Mouse (Mus musculus) hindbrain, embryonic 11.5 days (tissue): Measurements from ENCODE around the gene Tnfsf14. TPM values are rescaled to one million over a fixed set of nuclear protein-coding genes. Genes with fewer than 3 reads are reported as not detected.

Experiments
- ATAC-seq: fragments of 200-750 bp; cut with Nextera tagmentation; 2 replicates; pipeline ENCODE4 v1.8.0; 2017; ENCODE audit warnings: mild to moderate bottlenecking, moderate TSS enrichment, moderate library complexity; ENCODE audit not compliant: low FRiP score
- DNase-seq: peaks from one replicate; pipeline ENCODE4 v3.0.0-alpha.2; 2015; ENCODE audit warnings: low spot score
- H3K27ac ChIP-seq: fragments of 300-500 bp; sonication (generic); 2 replicates; pipeline ENCODE4 v1.5.1; 2014; ENCODE audit warnings: mild to moderate bottlenecking, low read depth, low read length
- H3K27me3 ChIP-seq: fragments of 300-500 bp; sonication (generic); 2 replicates; pipeline ENCODE4 v1.6.1; 2014; ENCODE audit warnings: mild to moderate bottlenecking, low read length, moderate library complexity, mixed read lengths; ENCODE audit not compliant: control insufficient read depth, insufficient read depth
- H3K36me3 ChIP-seq: fragments of 300-500 bp; sonication (generic); 2 replicates; pipeline ENCODE4 v1.6.1; 2014; ENCODE audit warnings: mild to moderate bottlenecking, low read length, moderate library complexity, mixed read lengths; ENCODE audit not compliant: control insufficient read depth, insufficient read depth
- H3K4me1 ChIP-seq: fragments of 300-500 bp; sonication (generic); replicated peaks from 2 replicates; pipeline ENCODE4 v1.6.1; 2014; ENCODE audit warnings: low read length, mixed read lengths; ENCODE audit not compliant: control insufficient read depth, insufficient read depth
- H3K4me2 ChIP-seq: fragments of 300-500 bp; sonication (generic); replicated peaks from 2 replicates; pipeline ENCODE4 v1.6.1; 2014; ENCODE audit warnings: mild to moderate bottlenecking, low read depth, low read length
- H3K4me3 ChIP-seq: fragments of 300-500 bp; sonication (generic); 2 replicates; pipeline ENCODE4 v1.5.1; 2014; ENCODE audit warnings: low read depth, low read length
- H3K9ac ChIP-seq: fragments of 300-500 bp; sonication (generic); 2 replicates; pipeline ENCODE4 v1.6.1; 2014; ENCODE audit warnings: low read depth, low read length
- H3K9me3 ChIP-seq: fragments of 300-500 bp; sonication (generic); 2 replicates; pipeline ENCODE4 v1.6.1; 2016; ENCODE audit warnings: low read length; ENCODE audit not compliant: control insufficient read depth
- WGBS: fragments of 180-500 bp; shearing (Covaris S2); extraction: QIAGEN DNeasy Blood & Tissue Kit; methylation state at CpG from one replicate; pipeline ENCODE4 v1.1.7; 2014; 5-methylcytosine and 5-hydroxymethylcytosine counted together
- polyA plus RNA-seq: library from polyadenylated mRNA; unstranded; fragments of >200 nt; fragmentation: Nextera tagmentation; extraction: Ambion mirVana; gene quantifications from 2 replicates; pipeline ENCODE4 v1.2.1, GENCODE M21; 2014

Gene Tnfsf14
- polyA plus RNA-seq, 1 experiment from 2014 or later, result 0.09 TPM

GRCm38 (mm10) chr17:57229851-57230727 is 36.1 kb upstream of the Tnfsf14 start:
- H3K9me3 ChIP-seq, result no peaks in the 10 kb centered on the region
- no peak overlapping the region for H3K9ac ChIP-seq
- H3K27me3 ChIP-seq, result no peaks in the 10 kb centered on the region
- no peaks in the 10 kb centered on the region for H3K4me1 ChIP-seq
- H3K36me3 ChIP-seq, result no peaks in the 10 kb centered on the region
- ATAC-seq (no peak), DNase-seq (no peak)
- no peak overlapping the region for H3K4me3 ChIP-seq
- no peak overlapping the region for H3K27ac ChIP-seq
- H3K4me2 ChIP-seq, result no peak overlapping the region
- 79% methylated on average over 15 of the region's 15 CpGs for WGBS

- no peak for DNase-seq
- H3K4me2 ChIP-seq, result no peak overlapping the region
- WGBS, result 92% methylated on average over 3 of the region's 3 CpGs
- H3K9me3 ChIP-seq, result no peaks in the 10 kb centered on the region
- no peak for ATAC-seq
- H3K27me3 ChIP-seq, result no peaks in the 10 kb centered on the region
- no peak overlapping the region for H3K27ac ChIP-seq
- no peaks in the 10 kb centered on the region for H3K4me1 ChIP-seq
- no peak overlapping the region for H3K4me3 ChIP-seq
- no peaks in the 10 kb centered on the region for H3K36me3 ChIP-seq
- no peak overlapping the region for H3K9ac ChIP-seq
These were observed 34.9 kb upstream of the Tnfsf14 start for GRCm38 (mm10) chr17:57228873-57229272.

GRCm38 (mm10) chr17:57228014-57228413 is 34.0 kb upstream of the Tnfsf14 start, which contains the start of gene C3:
TSS of gene C3 (minus strand) at chr17:57228136.
- no peaks in the 10 kb centered on the region for H3K9me3 ChIP-seq
- no peak within 1 kb of the TSS for H3K4me2 ChIP-seq
- no peak within 1 kb of the TSS for H3K9ac ChIP-seq
- WGBS, result 70% methylated on average over 3 of the region's 3 CpGs
- no peak within 1 kb of the TSS for H3K27ac ChIP-seq
- H3K27me3 ChIP-seq, result no peaks in the 10 kb centered on the region
- no peak within 1 kb of the TSS for H3K4me3 ChIP-seq
- no peaks in the 10 kb centered on the region for H3K4me1 ChIP-seq
- DNase-seq (no peak), ATAC-seq (no peak)
- no peaks in the 10 kb centered on the region for H3K36me3 ChIP-seq

GRCm38 (mm10) chr17:57227468-57227867 is 33.5 kb upstream of the Tnfsf14 start:
- Histone ChIP-seq H3K36me3 (no peaks in the 10 kb centered on the region), H3K4me2 (no peak overlapping the region), H3K27ac (no peak overlapping the region), H3K4me3 (no peak overlapping the region), H3K9me3 (no peaks in the 10 kb centered on the region), H3K4me1 (no peaks in the 10 kb centered on the region), H3K9ac (no peak overlapping the region), H3K27me3 (no peaks in the 10 kb centered on the region)
- ATAC-seq, result no peak
- 86% methylated on average over 2 of the region's 2 CpGs for WGBS
- no peak for DNase-seq

- DNase-seq (no peak), ATAC-seq (no peak)
- Histone ChIP-seq H3K4me1 (no peaks in the 10 kb centered on the region), H3K4me3 (no peak overlapping the region), H3K36me3 (no peaks in the 10 kb centered on the region), H3K9me3 (no peaks in the 10 kb centered on the region), H3K27ac (no peak overlapping the region), H3K9ac (no peak overlapping the region), H3K4me2 (no peak overlapping the region), H3K27me3 (no peaks in the 10 kb centered on the region)
- WGBS, result 78% methylated on average over 9 of the region's 9 CpGs
These were observed 29.3 kb upstream of the Tnfsf14 start for GRCm38 (mm10) chr17:57223313-57223712.

GRCm38 (mm10) chr17:57221911-57222310 is 27.9 kb upstream of the Tnfsf14 start:
- H3K27ac ChIP-seq, result no peak overlapping the region
- H3K9ac ChIP-seq, result no peak overlapping the region
- ATAC-seq (no peak), DNase-seq (no peak)
- no peaks in the 10 kb centered on the region for H3K9me3 ChIP-seq
- no peaks in the 10 kb centered on the region for H3K27me3 ChIP-seq
- no peaks in the 10 kb centered on the region for H3K4me1 ChIP-seq
- no peaks in the 10 kb centered on the region for H3K36me3 ChIP-seq
- WGBS, result 79% methylated on average over 4 of the region's 4 CpGs
- no peak overlapping the region for H3K4me2 ChIP-seq
- no peak overlapping the region for H3K4me3 ChIP-seq

- Histone ChIP-seq H3K27me3 (no peaks in the 10 kb centered on the region), H3K4me1 (no peaks in the 10 kb centered on the region), H3K4me3 (no peak overlapping the region), H3K9ac (no peak overlapping the region), H3K9me3 (no peaks in the 10 kb centered on the region), H3K27ac (no peak overlapping the region), H3K36me3 (no peaks in the 10 kb centered on the region), H3K4me2 (no peak overlapping the region)
- peak; percentile 41 for DNase-seq
- WGBS, result 25% methylated on average over 3 of the region's 3 CpGs
- peak; percentile 3; the same call in 1 of the 2 replicates for ATAC-seq
These were observed 25.9 kb upstream of the Tnfsf14 start for GRCm38 (mm10) chr17:57219884-57220207.

- DNase-seq (peak; percentile 80), ATAC-seq (peak; percentile 15; the same call in 1 of the 2 replicates)
- H3K27me3 ChIP-seq, result no peaks in the 10 kb centered on the region
- H3K4me2 ChIP-seq, result no peak overlapping the region
- no peak overlapping the region for H3K4me3 ChIP-seq
- no peaks in the 10 kb centered on the region for H3K36me3 ChIP-seq
- 30% methylated on average over 11 of the region's 11 CpGs for WGBS
- H3K4me1 ChIP-seq, result no peaks in the 10 kb centered on the region
- no peak overlapping the region for H3K27ac ChIP-seq
- no peaks in the 10 kb centered on the region for H3K9me3 ChIP-seq
- no peak overlapping the region for H3K9ac ChIP-seq
These were observed 25.3 kb upstream of the Tnfsf14 start for GRCm38 (mm10) chr17:57219167-57219883.
